Mouse (Mus musculus) liver, embryonic 16.5 days (tissue): Measurements from ENCODE around the gene Mllt3. TPM values are rescaled to one million over a fixed set of nuclear protein-coding genes. Genes with fewer than 3 reads are reported as not detected.

ENCODE experiments used
- ATAC-seq: fragments of 200-750 bp; cut with Nextera tagmentation; 2 replicates; pipeline ENCODE4 v1.8.0; 2017; ENCODE audit warnings: low read depth, mild to moderate bottlenecking, moderate number of reproducible peaks, moderate library complexity
- H3K27ac ChIP-seq: fragments of 300-500 bp; sonication (generic); 2 replicates; pipeline ENCODE4 v1.5.1; 2014; ENCODE audit warnings: mild to moderate bottlenecking, low read length
- H3K27me3 ChIP-seq: fragments of 300-500 bp; sonication (generic); 2 replicates; pipeline ENCODE4 v1.6.1; 2014; ENCODE audit warnings: low read depth, low read length, mixed read lengths; ENCODE audit not compliant: control insufficient read depth, insufficient read depth
- H3K36me3 ChIP-seq: fragments of 300-500 bp; sonication (generic); 2 replicates; pipeline ENCODE4 v1.6.1; 2014; ENCODE audit warnings: mild to moderate bottlenecking; ENCODE audit not compliant: control insufficient read depth, insufficient read depth
- H3K4me1 ChIP-seq: fragments of 300-500 bp; sonication (generic); 2 replicates; pipeline ENCODE4 v1.6.1; 2014; ENCODE audit warnings: low read depth, low read length, mixed read lengths; ENCODE audit not compliant: control insufficient read depth
- H3K4me2 ChIP-seq: fragments of 300-500 bp; sonication (generic); 2 replicates; pipeline ENCODE4 v1.6.1; 2014; ENCODE audit warnings: low read depth, low read length, mixed read lengths
- H3K4me3 ChIP-seq: fragments of 300-500 bp; sonication (generic); 2 replicates; pipeline ENCODE4 v1.5.1; 2014; ENCODE audit warnings: low read depth, mild to moderate bottlenecking, low read length
- H3K9ac ChIP-seq: fragments of 300-500 bp; sonication (generic); 2 replicates; pipeline ENCODE4 v1.6.1; 2014; ENCODE audit warnings: low read depth, low read length
- H3K9me3 ChIP-seq: fragments of 300-500 bp; sonication (generic); replicated peaks from 2 replicates; pipeline ENCODE4 v1.6.1; 2016; ENCODE audit warnings: low read length; ENCODE audit not compliant: control insufficient read depth
- WGBS: fragments of 180-500 bp; shearing (Covaris S2); extraction: QIAGEN DNeasy Blood & Tissue Kit; methylation state at CpG from one replicate; pipeline ENCODE4 v1.1.7; 2014; ENCODE audit not compliant: insufficient replicate concordance; 5-methylcytosine and 5-hydroxymethylcytosine counted together
- polyA plus RNA-seq: library from polyadenylated mRNA; unstranded; fragments of >200 nt; fragmentation: Nextera tagmentation; extraction: Ambion mirVana; gene quantifications from 2 replicates; pipeline ENCODE4 v1.2.1, GENCODE M21; 2015

Gene Mllt3
- polyA plus RNA-seq, 1 experiment from 2014 or later = 83.5 TPM

GRCm38 (mm10) chr4:87736779-87737178 lies 296.4 kb downstream of the Mllt3 start:
- 55% methylated on average over 3 of the region's 3 CpGs for WGBS
- ATAC-seq = no peak
- Histone ChIP-seq H3K4me3 (no peak overlapping the region), H3K27me3 (no peaks in the 10 kb centered on the region), H3K27ac (no peak overlapping the region), H3K4me2 (no peak overlapping the region), H3K36me3 (no peaks in the 10 kb centered on the region), H3K4me1 (no peaks in the 10 kb centered on the region), H3K9me3 (no peaks in the 10 kb centered on the region), H3K9ac (no peak overlapping the region)

GRCm38 (mm10) chr4:87731118-87731672 lies 302.0 kb downstream of the Mllt3 start:
- WGBS = 55% methylated on average over 5 of the region's 5 CpGs
- no peaks in the 10 kb centered on the region for H3K36me3 ChIP-seq
- no peak overlapping the region for H3K4me3 ChIP-seq
- ATAC-seq = no peak
- H3K9ac ChIP-seq = no peak overlapping the region
- H3K4me2 ChIP-seq = no peak overlapping the region
- no peak overlapping the region for H3K27ac ChIP-seq
- no peaks in the 10 kb centered on the region for H3K9me3 ChIP-seq
- no peaks in the 10 kb centered on the region for H3K27me3 ChIP-seq
- no peaks in the 10 kb centered on the region for H3K4me1 ChIP-seq

DNA sequence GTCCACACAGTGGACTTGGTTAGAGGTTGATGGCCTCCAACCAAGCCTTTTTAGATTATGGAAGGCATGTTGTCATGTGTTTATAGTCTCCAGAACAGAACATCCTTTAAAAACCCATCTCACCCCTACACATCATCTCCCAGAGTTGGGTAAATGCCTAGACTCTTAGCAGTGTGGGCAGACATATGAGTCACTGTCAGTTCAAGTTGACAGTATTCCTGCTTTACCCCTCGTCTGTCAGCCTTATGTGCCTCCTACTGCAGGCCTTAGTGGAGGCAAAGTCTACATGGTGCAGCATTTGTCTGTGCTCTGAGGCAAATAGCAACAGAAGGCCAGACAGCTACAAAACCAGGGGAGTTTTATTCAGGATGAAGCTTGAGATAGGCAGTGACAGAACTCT lies 304.6 kb downstream of the Mllt3 start:
- Histone ChIP-seq H3K4me1 (no peaks in the 10 kb centered on the region), H3K9me3 (no peaks in the 10 kb centered on the region), H3K36me3 (no peaks in the 10 kb centered on the region), H3K4me3 (no peak overlapping the region), H3K9ac (no peak overlapping the region), H3K27ac (no peak overlapping the region), H3K27me3 (no peaks in the 10 kb centered on the region), H3K4me2 (no peak overlapping the region)
- 40% methylated on average over 1 of the region's 1 CpGs for WGBS
- ATAC-seq = no peak

DNA sequence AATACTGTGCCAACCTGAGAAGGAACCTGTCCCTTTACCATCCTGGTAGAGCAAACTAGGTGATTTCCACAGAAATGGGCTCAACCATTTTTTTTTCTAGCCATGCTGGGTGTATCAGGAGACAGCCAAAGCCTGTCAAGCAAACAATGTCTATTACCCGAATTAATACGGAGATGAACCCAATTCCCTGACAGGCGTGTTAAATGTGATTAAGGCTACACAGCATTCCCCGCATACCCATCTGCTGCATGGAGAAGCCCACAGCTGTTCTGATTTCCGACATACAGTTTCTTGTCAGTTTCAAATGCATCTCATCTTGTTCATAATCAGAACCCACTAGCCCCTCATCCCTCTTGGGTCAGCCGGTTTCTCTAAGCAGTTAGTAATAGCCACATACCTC lies 309.7 kb downstream of the Mllt3 start:
- no peak overlapping the region for H3K4me3 ChIP-seq

More for the DNA sequence above, 309.7 kb downstream of the Mllt3 start:
- Histone ChIP-seq H3K4me1 (no peaks in the 10 kb centered on the region), H3K4me2 (no peak overlapping the region), H3K9me3 (no peaks in the 10 kb centered on the region), H3K36me3 (no peaks in the 10 kb centered on the region), H3K9ac (no peak overlapping the region), H3K27me3 (no peaks in the 10 kb centered on the region), H3K27ac (no peak overlapping the region)
- no peak for ATAC-seq
- 65% methylated on average over 6 of the region's 6 CpGs for WGBS

Other genes starting within 250 kb of the Mllt3 start
- gene Focad, start 61.3 kb upstream of the Mllt3 start, polyA plus RNA-seq = 7.4 and 8.7 TPM in 2 replicates